Mouse (Mus musculus) megakaryocyte, embryonic 14.5 days (primary cell): Measurements from ENCODE around the gene Safb.

ENCODE experiments used
- FLI1 ChIP-seq: IDR thresholded peaks from 2 replicates; pipeline ENCODE4 v1.6.1; 2012; ENCODE audit warnings: low read length, inconsistent platforms, mixed read lengths
- GATA1 ChIP-seq: IDR thresholded peaks from 3 replicates; pipeline ENCODE4 v1.6.1; 2012; ENCODE audit warnings: mixed read lengths, low read length, inconsistent platforms, borderline replicate concordance

GRCm38 (mm10) chr17:56587773-56588172, 3.1 kb downstream of the Safb start:
- TF ChIP-seq GATA1 = no peak
- TF ChIP-seq FLI1 = no peak
